Mouse (Mus musculus): ENCODE data around the gene Serpinb9. TPM values are rescaled to one million over a fixed set of nuclear protein-coding genes. Genes with fewer than 3 reads are reported as not detected.

The Serpinb9 gene
- polyA plus RNA-seq, 1 experiment from 2014 or later = 9.7 TPM

DNA sequence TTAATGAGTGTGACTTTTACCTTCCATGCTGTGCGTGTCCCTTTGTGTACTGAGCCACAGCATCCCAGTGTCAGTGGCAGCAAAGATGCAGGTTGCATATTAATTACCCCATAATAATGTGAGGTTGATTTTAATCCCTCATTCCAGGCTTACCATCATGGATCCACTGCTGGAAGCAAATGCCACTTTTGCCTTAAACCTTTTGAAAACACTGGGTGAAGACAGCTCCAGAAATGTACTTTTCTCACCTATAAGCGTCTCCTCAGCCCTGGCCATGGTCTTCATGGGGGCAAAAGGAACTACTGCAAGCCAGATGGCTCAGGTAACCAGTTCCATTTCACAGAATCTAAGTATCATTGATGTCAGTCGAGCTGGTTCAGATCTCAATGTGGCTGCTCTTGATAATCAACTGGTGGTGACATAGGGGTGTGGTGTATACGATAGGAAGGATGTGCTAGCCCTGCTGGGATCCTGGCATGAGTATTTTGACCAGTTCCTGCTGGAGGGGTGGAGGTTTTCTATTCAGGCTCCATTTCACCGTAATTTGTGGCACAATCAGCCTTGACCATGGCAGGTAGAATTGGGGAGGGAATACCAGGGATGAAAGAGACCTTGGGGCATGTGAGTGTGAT is 34.6 kb upstream of the Serpinb9 start:
- Histone ChIP-seq H3K9ac (replicated peaks; ENCODE audit: low read depth, low read length) (no peak overlapping the region), H3K4me1 (ENCODE audit: control insufficient read depth, insufficient read depth, low read length) (peaks cover 4% of the 10 kb centered on the region; the same call in 1 of the 2 replicates), H3K27me3 (ENCODE audit: control insufficient read depth, insufficient read depth, low read length) (no peaks in the 10 kb centered on the region), H3K27ac (ENCODE audit: low read length) (no peak overlapping the region), H3K4me3 (ENCODE audit: low read depth, low read length) (no peak overlapping the region), H3K4me2 (replicated peaks; ENCODE audit: low read depth, low read length) (no peak overlapping the region), H3K9me3 (ENCODE audit: control insufficient read depth, low read depth, low read length) (no peaks in the 10 kb centered on the region), H3K36me3 (ENCODE audit: control insufficient read depth, insufficient read depth, low read length) (no peaks in the 10 kb centered on the region)
- ATAC-seq (ENCODE audit: insufficient number of reproducible peaks, insufficient read depth, low FRiP score, low read depth) = peak; percentile 77; the same call in 1 of the 2 replicates
- WGBS = 78% methylated on average over 5 of the region's 5 CpGs

GRCm38 (mm10) chr13:32968996-32969640 is 33.9 kb upstream of the Serpinb9 start:
- H3K4me1 ChIP-seq (ENCODE audit: control insufficient read depth, insufficient read depth, low read length) = peaks cover 4% of the 10 kb centered on the region; the same call in 1 of the 2 replicates

DNA sequence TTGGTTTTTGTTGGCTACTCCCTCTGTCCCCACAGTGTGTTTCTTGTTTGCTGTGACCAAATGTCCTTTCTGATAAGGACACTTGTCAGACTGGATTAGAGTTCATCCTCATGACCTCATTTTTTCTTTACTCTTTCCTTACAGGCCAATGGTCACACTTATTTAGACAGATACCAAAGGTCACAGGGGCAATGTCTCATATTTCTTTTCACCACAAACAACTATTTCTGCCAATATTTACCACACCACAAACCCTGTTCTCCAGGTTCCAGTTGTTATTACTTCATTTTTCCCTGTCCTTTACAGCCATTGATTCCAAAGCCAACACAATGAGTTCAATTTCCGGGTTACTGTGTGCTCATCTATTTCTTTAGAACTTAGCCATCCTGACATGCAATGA is 33.4 kb upstream of the Serpinb9 start:
- Histone ChIP-seq H3K27ac (ENCODE audit: low read length) (no peak overlapping the region), H3K4me3 (ENCODE audit: low read depth, low read length) (no peak overlapping the region), H3K9me3 (ENCODE audit: control insufficient read depth, low read depth, low read length) (no peaks in the 10 kb centered on the region), H3K9ac (replicated peaks; ENCODE audit: low read depth, low read length) (no peak overlapping the region), H3K27me3 (ENCODE audit: control insufficient read depth, insufficient read depth, low read length) (no peaks in the 10 kb centered on the region), H3K4me1 (ENCODE audit: control insufficient read depth, insufficient read depth, low read length) (peaks cover 4% of the 10 kb centered on the region; the same call in 1 of the 2 replicates), H3K4me2 (replicated peaks; ENCODE audit: low read depth, low read length) (no peak overlapping the region), H3K36me3 (ENCODE audit: control insufficient read depth, insufficient read depth, low read length) (no peaks in the 10 kb centered on the region)
- WGBS = 77% methylated on average over 1 of the region's 1 CpGs
- ATAC-seq (ENCODE audit: insufficient number of reproducible peaks, insufficient read depth, low FRiP score, low read depth) = no peak

More at GRCm38 (mm10) chr13:32968996-32969640, 33.9 kb upstream of the Serpinb9 start:
- no peak overlapping the region for H3K4me2 ChIP-seq (replicated peaks; ENCODE audit: low read depth, low read length)
- no peaks in the 10 kb centered on the region for H3K9me3 ChIP-seq (ENCODE audit: control insufficient read depth, low read depth, low read length)
- no peak overlapping the region for H3K9ac ChIP-seq (replicated peaks; ENCODE audit: low read depth, low read length)
- H3K27me3 ChIP-seq (ENCODE audit: control insufficient read depth, insufficient read depth, low read length) = no peaks in the 10 kb centered on the region
- no peak overlapping the region for H3K4me3 ChIP-seq (ENCODE audit: low read depth, low read length)
- H3K36me3 ChIP-seq (ENCODE audit: control insufficient read depth, insufficient read depth, low read length) = no peaks in the 10 kb centered on the region
- no peak for ATAC-seq (ENCODE audit: insufficient number of reproducible peaks, insufficient read depth, low FRiP score, low read depth)
- WGBS = 63% methylated on average over 4 of the region's 4 CpGs
- no peak overlapping the region for H3K27ac ChIP-seq (ENCODE audit: low read length)

DNA sequence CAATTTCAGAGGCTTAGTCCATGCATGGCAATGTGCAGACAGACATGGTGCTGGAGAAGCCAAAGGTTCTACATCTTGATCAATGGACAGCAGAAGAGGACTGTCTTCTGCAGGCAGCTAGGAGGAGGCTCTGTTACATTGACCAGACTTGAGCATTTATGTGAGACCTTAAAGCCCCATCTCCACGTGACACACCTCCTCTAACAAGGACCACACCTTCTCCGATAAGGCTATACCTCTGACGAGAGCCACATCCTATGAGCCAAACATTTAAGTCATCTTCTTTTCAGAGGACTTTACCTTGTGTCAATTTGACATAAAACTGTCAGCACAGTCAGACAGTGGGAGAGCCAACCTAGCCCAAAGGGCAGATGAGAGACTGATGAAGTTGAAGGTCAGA is 32.3 kb upstream of the Serpinb9 start:
- no peak overlapping the region for H3K4me3 ChIP-seq (ENCODE audit: low read depth, low read length)
- no peak overlapping the region for H3K27ac ChIP-seq (ENCODE audit: low read length)
- ATAC-seq (ENCODE audit: insufficient number of reproducible peaks, insufficient read depth, low FRiP score, low read depth) = no peak
- 90% methylated on average over 3 of the region's 3 CpGs for WGBS
- H3K4me1 ChIP-seq (ENCODE audit: control insufficient read depth, insufficient read depth, low read length) = no peaks in the 10 kb centered on the region
- H3K9me3 ChIP-seq (ENCODE audit: control insufficient read depth, low read depth, low read length) = no peaks in the 10 kb centered on the region
- no peak overlapping the region for H3K4me2 ChIP-seq (replicated peaks; ENCODE audit: low read depth, low read length)
- H3K9ac ChIP-seq (replicated peaks; ENCODE audit: low read depth, low read length) = no peak overlapping the region
- no peaks in the 10 kb centered on the region for H3K27me3 ChIP-seq (ENCODE audit: control insufficient read depth, insufficient read depth, low read length)
- no peaks in the 10 kb centered on the region for H3K36me3 ChIP-seq (ENCODE audit: control insufficient read depth, insufficient read depth, low read length)

- WGBS = 87% methylated on average over 2 of the region's 2 CpGs
- H3K27me3 ChIP-seq (ENCODE audit: control insufficient read depth, insufficient read depth, low read length) = no peaks in the 10 kb centered on the region
- H3K4me2 ChIP-seq (replicated peaks; ENCODE audit: low read depth, low read length) = no peak overlapping the region
- H3K36me3 ChIP-seq (ENCODE audit: control insufficient read depth, insufficient read depth, low read length) = no peaks in the 10 kb centered on the region
- H3K9ac ChIP-seq (replicated peaks; ENCODE audit: low read depth, low read length) = no peak overlapping the region
- no peaks in the 10 kb centered on the region for H3K9me3 ChIP-seq (ENCODE audit: control insufficient read depth, low read depth, low read length)
- no peak for ATAC-seq (ENCODE audit: insufficient number of reproducible peaks, insufficient read depth, low FRiP score, low read depth)
- no peak overlapping the region for H3K27ac ChIP-seq (ENCODE audit: low read length)
- no peaks in the 10 kb centered on the region for H3K4me1 ChIP-seq (ENCODE audit: control insufficient read depth, insufficient read depth, low read length)
- no peak overlapping the region for H3K4me3 ChIP-seq (ENCODE audit: low read depth, low read length)
These were observed 28.8 kb upstream of the Serpinb9 start for GRCm38 (mm10) chr13:32974268-32974667.

DNA sequence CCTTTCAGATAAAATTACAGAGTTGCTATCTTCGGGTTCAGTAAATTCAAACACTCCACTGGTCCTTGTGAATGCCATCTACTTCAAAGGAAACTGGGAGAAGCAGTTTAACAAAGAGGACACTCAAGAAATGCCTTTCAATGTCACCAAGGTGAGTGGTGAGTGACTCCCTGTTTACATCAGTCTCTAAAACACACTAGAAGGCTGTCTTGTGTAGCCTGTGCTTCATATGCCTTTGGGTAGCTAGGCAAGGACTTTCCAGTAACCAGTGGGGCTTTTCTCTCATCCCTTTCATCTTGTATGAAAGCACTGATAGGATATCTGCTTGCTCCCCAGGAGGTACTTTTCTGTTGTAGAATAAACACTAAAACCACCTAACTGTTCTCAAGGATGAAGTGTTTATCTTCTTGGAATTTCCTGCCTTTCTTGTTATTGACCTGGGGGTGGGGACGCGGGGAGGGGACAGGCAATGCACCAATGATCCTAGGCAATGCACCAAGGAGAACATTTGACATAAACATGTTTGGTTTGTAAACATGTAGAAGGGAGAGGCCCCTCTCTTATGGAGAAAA is 28.1 kb upstream of the Serpinb9 start:
- H3K4me1 ChIP-seq (ENCODE audit: control insufficient read depth, insufficient read depth, low read length) = no peaks in the 10 kb centered on the region
- no peak overlapping the region for H3K4me2 ChIP-seq (replicated peaks; ENCODE audit: low read depth, low read length)
- no peak overlapping the region for H3K9ac ChIP-seq (replicated peaks; ENCODE audit: low read depth, low read length)
- H3K27ac ChIP-seq (ENCODE audit: low read length) = no peak overlapping the region
- H3K9me3 ChIP-seq (ENCODE audit: control insufficient read depth, low read depth, low read length) = no peaks in the 10 kb centered on the region
- no peaks in the 10 kb centered on the region for H3K36me3 ChIP-seq (ENCODE audit: control insufficient read depth, insufficient read depth, low read length)
- no peak for ATAC-seq (ENCODE audit: insufficient number of reproducible peaks, insufficient read depth, low FRiP score, low read depth)
- no peaks in the 10 kb centered on the region for H3K27me3 ChIP-seq (ENCODE audit: control insufficient read depth, insufficient read depth, low read length)
- whole genome bisulfite sequencing = 37% methylated on average over 3 of the region's 3 CpGs
- no peak overlapping the region for H3K4me3 ChIP-seq (ENCODE audit: low read depth, low read length)

DNA sequence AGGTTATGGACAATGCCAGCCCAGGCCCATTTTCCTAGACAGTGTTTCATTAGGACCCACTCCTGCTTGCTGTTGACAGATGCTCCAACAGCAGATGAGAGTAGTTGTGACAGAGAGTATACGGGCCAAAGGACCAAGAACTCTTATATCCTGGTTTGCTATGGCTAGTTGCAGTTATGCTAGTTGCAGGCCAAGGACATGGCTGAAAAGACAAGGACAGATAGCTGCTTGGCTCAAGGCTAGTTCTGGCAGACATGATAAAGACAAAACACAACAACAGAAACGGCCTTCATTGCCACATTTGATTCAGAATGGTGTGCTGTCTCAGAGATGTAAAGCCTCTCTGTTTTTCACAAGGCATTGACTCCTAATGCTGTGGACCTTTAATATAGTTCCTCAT is 27.3 kb upstream of the Serpinb9 start:
- no peak overlapping the region for H3K4me2 ChIP-seq (replicated peaks; ENCODE audit: low read depth, low read length)
- no peak for ATAC-seq (ENCODE audit: insufficient number of reproducible peaks, insufficient read depth, low FRiP score, low read depth)
- H3K9me3 ChIP-seq (ENCODE audit: control insufficient read depth, low read depth, low read length) = no peaks in the 10 kb centered on the region
- H3K36me3 ChIP-seq (ENCODE audit: control insufficient read depth, insufficient read depth, low read length) = no peaks in the 10 kb centered on the region
- WGBS = 71% methylated on average over 2 of the region's 2 CpGs
- no peaks in the 10 kb centered on the region for H3K4me1 ChIP-seq (ENCODE audit: control insufficient read depth, insufficient read depth, low read length)
- no peaks in the 10 kb centered on the region for H3K27me3 ChIP-seq (ENCODE audit: control insufficient read depth, insufficient read depth, low read length)
- no peak overlapping the region for H3K27ac ChIP-seq (ENCODE audit: low read length)
- no peak overlapping the region for H3K4me3 ChIP-seq (ENCODE audit: low read depth, low read length)
- H3K9ac ChIP-seq (replicated peaks; ENCODE audit: low read depth, low read length) = no peak overlapping the region

- no peaks in the 10 kb centered on the region for H3K27me3 ChIP-seq (ENCODE audit: control insufficient read depth, insufficient read depth, low read length)
- 79% methylated on average over 4 of the region's 4 CpGs for WGBS
- no peaks in the 10 kb centered on the region for H3K9me3 ChIP-seq (ENCODE audit: control insufficient read depth, low read depth, low read length)
- no peak overlapping the region for H3K27ac ChIP-seq (ENCODE audit: low read length)
- H3K4me1 ChIP-seq (ENCODE audit: control insufficient read depth, insufficient read depth, low read length) = no peaks in the 10 kb centered on the region
- H3K4me3 ChIP-seq (ENCODE audit: low read depth, low read length) = no peak overlapping the region
- H3K4me2 ChIP-seq (replicated peaks; ENCODE audit: low read depth, low read length) = no peak overlapping the region
- H3K9ac ChIP-seq (replicated peaks; ENCODE audit: low read depth, low read length) = no peak overlapping the region
- H3K36me3 ChIP-seq (ENCODE audit: control insufficient read depth, insufficient read depth, low read length) = no peaks in the 10 kb centered on the region
- no peak for ATAC-seq (ENCODE audit: insufficient number of reproducible peaks, insufficient read depth, low FRiP score, low read depth)
These were observed 20.5 kb upstream of the Serpinb9 start for GRCm38 (mm10) chr13:32982556-32983042.
